Mouse (Mus musculus) ES-Bruce4 (cell line): ENCODE measurements at regions not wholly inside any gene's neighbourhood (a gene's known extent, or its start where the extent isn't known, plus 50 kb on each side); places are given as distances from the start of the nearest gene placed in this dataset.

Experiments used
- CTCF ChIP-seq: IDR thresholded peaks from one replicate; pipeline ENCODE4 v1.8.1; 2011; ENCODE audit warnings: low read depth, low read length
- POLR2A ChIP-seq: IDR thresholded peaks from one replicate; pipeline ENCODE4 v1.8.1; 2011; ENCODE audit warnings: low read length; ENCODE audit not compliant: insufficient read depth

DNA sequence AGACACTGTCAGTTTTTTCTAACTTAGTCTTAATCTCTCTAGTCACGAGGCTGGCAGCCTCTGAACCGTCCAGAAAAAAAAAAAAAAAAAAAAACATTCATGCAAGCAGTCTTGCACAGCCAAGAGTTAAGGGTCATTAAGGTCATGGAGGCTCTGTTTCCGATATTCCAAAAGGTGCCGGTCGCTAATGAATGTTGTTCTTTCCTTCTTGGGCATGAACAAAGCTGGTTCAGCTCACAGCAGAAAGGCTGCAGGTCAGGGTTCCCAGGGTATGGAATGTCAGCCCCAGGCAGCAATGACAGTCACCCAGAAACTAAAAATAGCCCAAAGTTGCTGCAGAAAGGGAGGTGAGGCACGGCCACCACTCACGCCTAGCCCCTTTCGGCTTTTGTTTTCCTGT is 80.3 kb downstream of the 1810010D01Rik start:
- TF ChIP-seq POLR2A (no peak), CTCF (no peak)
